Mouse (Mus musculus): Measurements from ENCODE around the gene Gm2a. TPM values are rescaled to one million over a fixed set of nuclear protein-coding genes. Genes with fewer than 3 reads are reported as not detected.
A peak's percentile ranks its signal among the peaks of the same experiment; 100 is the strongest.
"Not testable (repeated sequence)": the region's sequence is repeated elsewhere in the genome, so short reads cannot be mapped to it uniquely, and the experiment has no call there.

Gene Gm2a
- total and polyA plus RNA-seq, 3 experiments: 0.19 to 0.52 TPM; not detected in 1

DNA sequence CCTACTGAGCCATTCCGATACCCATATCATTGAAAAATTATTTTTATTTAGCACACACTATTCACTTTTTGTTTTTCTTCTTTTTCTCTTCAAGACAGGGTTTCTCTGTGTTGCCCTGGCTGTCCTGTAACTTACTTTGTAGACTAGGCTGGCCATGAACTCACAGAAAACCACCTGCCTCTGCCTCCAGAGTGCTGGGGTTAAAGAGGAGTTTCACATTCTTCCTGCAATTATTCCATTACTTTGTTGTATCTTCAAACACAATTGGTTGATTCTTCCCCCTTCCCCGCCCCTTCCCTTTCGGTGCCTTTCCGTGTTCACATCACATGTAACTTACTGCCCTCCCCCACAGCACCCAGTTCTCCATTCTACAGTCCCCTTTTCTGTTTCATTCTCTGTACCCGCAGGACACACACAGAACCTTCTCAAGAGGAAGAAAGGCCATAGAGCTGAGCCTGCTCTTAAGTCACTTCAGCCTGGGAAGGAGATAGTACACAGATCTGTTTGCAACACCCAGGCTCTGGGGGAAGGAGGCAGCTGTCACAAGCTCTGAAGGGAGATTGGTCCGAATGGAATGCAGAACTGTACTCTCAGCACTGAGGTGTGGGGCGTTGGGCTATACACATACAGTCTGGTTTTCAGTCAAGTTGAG, 15.4 kb downstream of the Gm2a start (continued):
- TF ChIP-seq MYB (IDR thresholded peaks at IDR 0.05; ENCODE audit: low read depth, low read length) (no peak), ZNF384 (IDR thresholded peaks at IDR 0.05; ENCODE audit: low read depth, low read length) (peak; percentile 20; the same call in 1 of the 2 replicates), UBTF (IDR thresholded peaks at IDR 0.05; ENCODE audit: borderline replicate concordance, insufficient read depth, low read depth, low read length) (no peak)

DNA sequence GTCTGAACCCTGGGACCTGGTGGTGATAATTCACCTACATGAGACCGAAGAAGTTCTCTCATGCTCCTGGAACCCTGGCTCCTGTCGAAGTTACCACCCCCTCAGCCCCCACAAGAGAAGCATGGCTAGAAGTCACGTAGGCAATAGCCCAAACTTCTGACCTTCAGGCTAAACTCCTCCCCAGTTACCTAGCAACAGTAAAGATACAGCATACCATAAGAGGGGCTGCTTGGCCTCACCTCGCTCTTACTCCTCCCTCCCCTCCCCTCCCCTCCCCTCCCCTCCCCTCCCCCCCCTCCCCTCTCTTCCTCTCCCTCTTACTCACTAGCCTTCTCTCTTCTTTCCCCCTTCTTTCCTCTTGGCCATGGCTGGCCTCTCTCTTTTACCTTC, 15.9 kb downstream of the Gm2a start:
- peak overlapping the region; percentile 95 for H3K27ac ChIP-seq (ENCODE audit: control insufficient read depth, low read depth, low read length)
- DNase-seq (ENCODE audit: low read depth, low spot score); H3K9me3 ChIP-seq (replicated peaks; ENCODE audit: insufficient read depth, low read length); H3K79me2 ChIP-seq (ENCODE audit: control insufficient read depth, insufficient read depth, low read length, poor library complexity); H3K27me3 ChIP-seq (ENCODE audit: control insufficient read depth in 1 of 2, insufficient read depth in 2 of 2, low read length in 2 of 2): not testable (repeated sequence)
- peaks cover 14 to 21% of the 10 kb centered on the region in 2 experiments for H3K4me1 ChIP-seq (ENCODE audit: control insufficient read depth in 1 of 2, insufficient read depth in 2 of 2, low read length in 2 of 2)
- peak overlapping the region; percentile 80 for H3K9ac ChIP-seq (ENCODE audit: control insufficient read depth, low read depth, low read length, poor library complexity, severe bottlenecking)
- H3K4me3 ChIP-seq (ENCODE audit: control insufficient read depth in 1 of 2, insufficient read depth in 1 of 2, low read depth in 2 of 2, low read length in 2 of 2): peak overlapping the region; percentile 68 to 78
- peaks cover 0 to 17% of the 10 kb centered on the region in 2 experiments; a peak in 2 of 4 replicates for H3K36me3 ChIP-seq (ENCODE audit: control insufficient read depth in 1 of 2, insufficient read depth in 2 of 2, low read length in 2 of 2)
- 0 out of 2 replicates have a peak, but pooled peaks have one; percentile 5 for TF ChIP-seq MAX (IDR thresholded peaks at IDR 0.05; ENCODE audit: low read length)
- TF ChIP-seq MAZ (IDR thresholded peaks at IDR 0.05; ENCODE audit: low read depth, low read length): peak; percentile 63; the same call in 1 of the 2 replicates
- TF ChIP-seq TCF12 (IDR thresholded peaks at IDR 0.05; ENCODE audit: low read depth, low read length): peak; percentile 18; the same call in 1 of the 2 replicates

DNA sequence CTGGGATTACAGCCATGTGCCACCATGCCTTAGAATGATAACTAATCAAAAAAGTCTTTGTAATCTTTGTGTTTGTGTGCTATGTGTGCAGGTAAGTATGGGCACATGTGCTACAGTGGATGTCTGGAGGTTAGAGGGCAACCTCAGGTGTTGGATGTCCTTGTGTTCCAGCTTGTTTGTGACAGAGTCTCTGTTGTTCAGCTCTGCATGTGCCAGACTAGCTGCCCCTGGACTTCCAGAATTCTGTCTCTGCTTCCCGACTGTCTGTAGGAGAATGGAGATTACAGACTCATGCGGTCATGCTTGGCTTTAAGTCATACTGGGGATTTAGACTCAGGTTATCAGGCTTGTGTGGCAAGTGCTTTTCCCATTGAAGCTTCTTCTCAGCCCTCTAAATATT, 16.4 kb downstream of the Gm2a start:
- Histone ChIP-seq H3K4me1 (ENCODE audit: control insufficient read depth in 1 of 2, insufficient read depth in 2 of 2, low read length in 2 of 2) (peaks cover 14 to 21% of the 10 kb centered on the region in 2 experiments), H3K36me3 (ENCODE audit: control insufficient read depth in 1 of 2, insufficient read depth in 2 of 2, low read length in 2 of 2) (peaks cover 0 to 17% of the 10 kb centered on the region in 2 experiments; a peak in 2 of 4 replicates), H3K9ac (ENCODE audit: control insufficient read depth, low read depth, low read length, poor library complexity, severe bottlenecking) (no peak overlapping the region), H3K4me3 (ENCODE audit: control insufficient read depth in 1 of 2, insufficient read depth in 1 of 2, low read depth in 2 of 2, low read length in 2 of 2) (peak overlapping the region in 1 of 2 experiments; percentile 58; a peak in 1 of 4 replicates), H3K79me2 (ENCODE audit: control insufficient read depth, insufficient read depth, low read length, poor library complexity) (no peaks in the 10 kb centered on the region; the same call in 1 of the 2 replicates), H3K9me3 (replicated peaks; ENCODE audit: insufficient read depth, low read length) (no peaks in the 10 kb centered on the region), H3K27ac (ENCODE audit: control insufficient read depth, low read depth, low read length) (peak overlapping the region; percentile 59), H3K27me3 (ENCODE audit: control insufficient read depth in 1 of 2, insufficient read depth in 2 of 2, low read length in 2 of 2) (no peaks in the 10 kb centered on the region)
- peak; percentile 64 for DNase-seq (ENCODE audit: low read depth, low spot score)
- TF ChIP-seq E2F4 (IDR thresholded peaks at IDR 0.05; ENCODE audit: borderline replicate concordance, low read depth, low read length): no peak

DNA sequence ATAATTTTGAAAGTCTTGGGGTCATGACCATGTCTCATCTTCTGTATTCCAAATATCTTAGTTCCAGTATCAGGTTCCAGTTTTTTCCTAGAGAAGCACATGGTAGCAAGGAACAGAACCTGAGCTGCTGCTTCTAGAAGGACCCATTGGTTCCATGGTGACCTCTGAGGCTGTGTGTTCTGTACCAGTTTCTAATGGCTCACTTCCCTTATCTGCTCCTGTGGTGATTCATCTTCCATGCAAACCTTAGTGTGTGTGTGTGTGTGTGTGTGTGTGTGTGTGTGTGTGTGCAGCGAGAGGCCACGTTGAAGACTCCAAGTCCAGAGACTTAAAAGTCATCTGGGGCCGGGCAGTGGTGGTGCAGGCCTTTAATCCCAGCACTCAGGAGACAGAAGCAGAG, 18.1 kb downstream of the Gm2a start:
- no peaks in the 10 kb centered on the region; the same call in 1 of the 2 replicates for H3K79me2 ChIP-seq (ENCODE audit: control insufficient read depth, insufficient read depth, low read length, poor library complexity)
- H3K27ac ChIP-seq (ENCODE audit: control insufficient read depth, low read depth, low read length): no peak overlapping the region
- peaks cover 0 to 17% of the 10 kb centered on the region in 2 experiments; a peak in 2 of 4 replicates for H3K36me3 ChIP-seq (ENCODE audit: control insufficient read depth in 1 of 2, insufficient read depth in 2 of 2, low read length in 2 of 2)
- no peaks in the 10 kb centered on the region for H3K9me3 ChIP-seq (replicated peaks; ENCODE audit: insufficient read depth, low read length)
- H3K4me3 ChIP-seq (ENCODE audit: control insufficient read depth in 1 of 2, insufficient read depth in 1 of 2, low read depth in 2 of 2, low read length in 2 of 2): no peak overlapping the region
- H3K4me1 ChIP-seq (ENCODE audit: control insufficient read depth in 1 of 2, insufficient read depth in 2 of 2, low read length in 2 of 2): peaks cover 14 to 22% of the 10 kb centered on the region in 2 experiments
- peak; percentile 58 for DNase-seq (ENCODE audit: low read depth, low spot score)
- H3K9ac ChIP-seq (ENCODE audit: control insufficient read depth, low read depth, low read length, poor library complexity, severe bottlenecking): no peak overlapping the region
- H3K27me3 ChIP-seq (ENCODE audit: control insufficient read depth in 1 of 2, insufficient read depth in 2 of 2, low read length in 2 of 2): no peaks in the 10 kb centered on the region
- TF ChIP-seq ZNF384 (IDR thresholded peaks at IDR 0.05; ENCODE audit: low read depth, low read length) (no peak), MYB (IDR thresholded peaks at IDR 0.05; ENCODE audit: low read depth, low read length) (no peak), GATA1 (IDR thresholded peaks at IDR 0.05; ENCODE audit: low read depth, low read length) (peak; percentile 59; the same call in 1 of the 2 replicates), POLR2AphosphoS5 (IDR thresholded peaks at IDR 0.05; ENCODE audit: borderline replicate concordance, low read depth, low read length) (no peak), USF1 (IDR thresholded peaks at IDR 0.05; ENCODE audit: low read depth, low read length) (no peak), POLR2A (IDR thresholded peaks at IDR 0.05; ENCODE audit: control insufficient read depth in 1 of 2, insufficient read depth in 1 of 2, low read depth in 1 of 2, low read length in 2 of 2, poor library complexity in 1 of 2) (no peak), TAL1 (IDR thresholded peaks at IDR 0.05; ENCODE audit: low read length) (no peak), TCF12 (IDR thresholded peaks at IDR 0.05; ENCODE audit: low read depth, low read length) (no peak), BHLHE40 (IDR thresholded peaks at IDR 0.05; ENCODE audit: borderline replicate concordance, low read depth, low read length) (no peak), CHD2 (IDR thresholded peaks at IDR 0.05; ENCODE audit: low read length) (no peak), MAZ (IDR thresholded peaks at IDR 0.05; ENCODE audit: low read depth, low read length) (no peak), MAFK (IDR thresholded peaks at IDR 0.05; ENCODE audit: borderline replicate concordance, low read depth, low read length) (no peak), HCFC1 (IDR thresholded peaks at IDR 0.05; ENCODE audit: low read depth, low read length) (0 out of 2 replicates have a peak, but pooled peaks have one; percentile 27), USF2 (IDR thresholded peaks at IDR 0.05; ENCODE audit: borderline replicate concordance in 1 of 2, insufficient read depth in 1 of 2, low read depth in 1 of 2, low read length in 2 of 2) (no peak), RCOR1 (IDR thresholded peaks at IDR 0.05; ENCODE audit: low read depth, low read length) (0 out of 2 replicates have a peak, but pooled peaks have one; percentile 12), SIN3A (IDR thresholded peaks at IDR 0.05; ENCODE audit: low read length) (no peak), SMC3 (IDR thresholded peaks at IDR 0.05; ENCODE audit: low read depth, low read length) (no peak), JUND (IDR thresholded peaks at IDR 0.05; ENCODE audit: low read depth, low read length) (peak; percentile 61; the same call in 1 of the 2 replicates), TBP (IDR thresholded peaks at IDR 0.05; ENCODE audit: low read depth, low read length) (no peak)
